Mouse (Mus musculus): ENCODE results near the gene Prr7.
"Not testable (repeated sequence)": the region's sequence is repeated elsewhere in the genome, so short reads cannot be mapped to it uniquely, and the experiment has no call there.

The Prr7 gene

DNA sequence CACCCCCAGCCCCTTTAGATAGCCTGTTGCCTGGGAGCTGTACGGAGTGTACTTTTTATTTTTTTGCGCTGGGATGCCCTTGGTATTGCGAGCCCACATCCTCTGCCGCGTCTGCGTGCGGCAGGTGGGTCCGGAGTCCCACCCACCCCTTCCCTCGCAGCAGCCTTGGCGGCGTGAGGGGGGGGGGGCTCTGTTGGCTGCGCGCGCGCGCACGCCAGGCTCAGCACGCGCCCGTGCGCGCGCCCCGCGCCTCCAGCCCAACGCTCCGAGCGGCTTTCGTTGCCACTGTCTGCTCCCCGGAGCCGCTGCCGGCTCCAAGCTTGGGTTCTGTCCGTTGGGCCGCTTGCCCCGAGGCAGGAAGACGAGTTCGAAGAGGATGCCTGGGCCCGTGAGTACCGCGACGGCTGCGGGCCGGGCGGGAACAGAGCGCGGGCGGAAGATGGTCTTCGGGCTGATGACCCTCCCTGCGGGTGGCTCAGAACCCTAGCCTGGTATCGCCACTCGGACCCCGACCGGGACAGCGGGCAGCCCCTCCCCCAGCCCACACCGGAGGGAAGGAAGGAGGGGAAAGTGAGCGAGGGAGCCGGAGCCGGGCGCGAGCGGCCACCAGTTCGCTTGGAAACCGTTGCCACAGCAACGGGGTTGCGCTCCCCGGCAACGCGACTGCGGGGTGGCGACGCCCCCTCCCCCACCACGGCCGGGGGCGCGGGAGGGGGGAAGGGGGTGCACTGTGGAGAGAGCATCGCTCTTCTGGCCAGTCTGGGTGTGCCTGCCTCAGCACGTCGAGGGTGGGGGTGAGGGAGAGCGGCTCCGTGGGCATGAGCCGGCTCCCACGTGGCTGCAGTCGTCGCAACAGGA is at the start of gene Prr7:
TSS of gene Prr7 (plus strand) at position 241 of the 858 bp plus-strand sequence.
- peak; percentile 67 to 83 for DNase-seq

DNA sequence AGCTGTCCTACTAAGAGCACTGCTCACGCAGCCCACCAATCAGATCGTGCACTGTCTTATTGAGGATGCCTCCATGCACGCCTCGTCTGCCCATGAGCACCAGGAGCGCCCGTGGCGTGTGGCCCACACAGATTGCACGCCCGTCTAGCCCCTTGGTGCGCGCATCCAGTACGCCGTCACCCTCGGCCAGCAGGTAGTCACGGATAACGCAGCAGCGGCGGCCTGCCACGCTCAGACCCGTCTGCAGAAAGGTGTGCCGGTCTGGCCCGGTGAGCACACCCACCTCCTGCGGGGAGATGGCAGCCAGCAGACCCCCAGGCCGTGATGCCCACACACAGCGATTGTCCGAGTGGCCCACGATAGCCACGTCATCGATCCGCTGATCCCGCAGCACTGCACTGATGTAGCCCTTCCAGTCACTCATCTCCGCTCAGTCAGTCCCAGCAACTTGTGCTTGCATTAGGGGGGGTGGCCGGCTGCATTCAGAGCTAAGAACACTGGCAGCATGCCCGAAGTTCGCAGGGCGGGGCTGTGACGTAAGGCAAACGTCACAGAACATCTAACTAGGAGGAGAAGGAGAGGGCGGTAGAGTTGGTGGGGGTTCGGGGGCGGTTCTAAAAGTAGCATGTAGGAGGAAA is 49.2 kb upstream of the Prr7 start, which contains the start of gene Pfn3:
TSS of gene Pfn3 (minus strand) at position 490 of the 638 bp plus-strand sequence.
- DNase-seq, result no peak

- peak; percentile 88 to 93 for DNase-seq
Measured at GRCm38 (mm10) chr13:55418004-55418403, 46.1 kb upstream of the Prr7 start.

DNA sequence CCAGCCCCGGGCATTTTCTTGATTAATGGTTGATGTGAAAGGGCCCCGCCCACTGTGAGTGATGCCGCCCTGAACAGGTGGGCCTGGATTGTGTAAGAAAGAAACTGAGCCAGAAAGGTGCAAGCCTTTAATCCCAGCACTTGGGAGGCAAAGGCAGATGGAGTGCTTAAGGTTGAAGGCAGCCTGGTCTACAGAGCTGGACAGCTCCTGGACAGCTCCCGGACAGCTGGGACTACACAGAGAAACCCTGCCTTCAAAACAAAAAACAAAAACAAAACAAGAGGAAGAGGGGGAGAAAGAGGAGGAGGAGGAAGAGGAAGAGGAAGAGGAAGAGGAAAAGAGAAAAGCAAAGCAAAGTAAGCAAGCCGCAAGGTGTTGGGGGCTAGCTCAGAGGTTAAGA is 44.9 kb upstream of the Prr7 start:
- DNase-seq, result no peak

GRCm38 (mm10) chr13:55420018-55420932 is 43.8 kb upstream of the Prr7 start:
- DNase-seq, result peak in 1 of 2 experiments; percentile 49

- DNase-seq, result peak; percentile 84 to 87
Measured at GRCm38 (mm10) chr13:55420933-55421800, 42.9 kb upstream of the Prr7 start.

DNA sequence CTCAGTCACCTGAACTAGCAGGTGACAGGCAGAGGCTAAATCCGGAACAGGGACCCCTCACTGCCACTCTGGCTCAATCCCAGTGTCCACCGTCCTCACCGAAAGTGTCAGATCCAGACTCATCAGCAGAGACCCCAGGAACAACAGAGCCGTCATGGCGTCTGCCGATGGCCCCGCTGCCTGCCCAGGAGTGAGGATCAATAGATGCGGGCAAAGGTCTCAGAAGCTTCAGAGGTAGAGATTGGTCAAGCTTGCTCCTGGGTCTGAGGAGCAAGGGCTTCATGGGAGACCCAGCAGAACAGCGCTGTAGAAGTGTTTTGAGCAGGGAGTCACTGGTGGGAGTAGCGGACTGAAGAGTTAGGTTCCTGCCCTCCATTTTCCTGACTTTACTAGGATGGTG is 37.5 kb upstream of the Prr7 start, which contains the start of gene F12:
TSS of gene F12 (minus strand) at position 181 of the 400 bp plus-strand sequence.
- DNase-seq, result no peak

DNA sequence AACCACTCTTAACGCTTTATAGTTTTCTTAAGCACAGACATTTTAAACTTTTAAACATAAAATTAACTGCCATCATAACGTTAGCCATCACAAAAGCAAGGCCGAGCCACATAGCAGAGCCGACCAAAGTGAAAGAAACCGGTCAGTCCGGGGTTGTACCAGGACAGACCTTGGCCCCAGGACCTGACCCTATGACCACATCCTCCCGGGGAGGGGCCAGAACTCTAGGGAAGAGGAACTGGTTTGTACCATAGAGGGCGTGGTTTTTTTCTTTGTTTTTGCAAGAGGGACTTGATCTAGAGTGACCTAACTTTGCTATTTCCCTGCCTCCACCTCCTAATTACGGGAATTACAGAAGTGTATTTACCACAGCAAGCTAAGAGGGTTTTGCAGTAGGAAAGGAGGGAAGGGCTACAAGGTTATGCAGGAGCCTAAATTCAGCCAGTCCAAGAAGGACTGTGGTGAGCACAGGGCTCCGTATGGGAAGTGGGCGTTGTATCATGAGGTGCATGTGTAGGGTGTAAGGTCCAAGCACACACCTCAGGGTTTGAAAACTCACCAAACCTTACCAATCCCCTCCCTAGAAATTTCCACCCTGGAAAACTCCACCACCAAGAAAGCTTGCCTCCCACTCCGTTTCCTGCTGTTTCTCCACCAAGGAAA is 34.7 kb upstream of the Prr7 start:
- no peak for DNase-seq

DNA sequence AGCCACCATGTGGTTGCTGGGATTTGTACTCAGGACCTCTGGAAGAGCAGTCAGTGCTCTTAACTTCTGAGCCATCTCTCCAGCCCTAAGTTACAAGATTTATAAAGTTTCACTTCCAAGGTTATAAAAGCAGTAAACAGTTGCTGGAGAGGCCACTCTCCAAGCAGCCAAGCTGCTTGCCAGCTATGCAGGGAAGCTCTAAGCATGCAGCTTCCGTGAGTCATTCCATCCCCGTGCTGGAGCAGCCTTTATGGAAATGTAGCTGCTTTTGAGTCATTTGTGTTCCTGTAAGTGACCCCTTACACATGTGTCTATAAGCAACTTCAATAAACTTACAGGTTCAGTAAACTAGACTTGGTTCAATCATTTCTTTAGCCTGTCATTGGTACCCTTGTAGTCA is 33.5 kb upstream of the Prr7 start:
- no peak for DNase-seq

DNA sequence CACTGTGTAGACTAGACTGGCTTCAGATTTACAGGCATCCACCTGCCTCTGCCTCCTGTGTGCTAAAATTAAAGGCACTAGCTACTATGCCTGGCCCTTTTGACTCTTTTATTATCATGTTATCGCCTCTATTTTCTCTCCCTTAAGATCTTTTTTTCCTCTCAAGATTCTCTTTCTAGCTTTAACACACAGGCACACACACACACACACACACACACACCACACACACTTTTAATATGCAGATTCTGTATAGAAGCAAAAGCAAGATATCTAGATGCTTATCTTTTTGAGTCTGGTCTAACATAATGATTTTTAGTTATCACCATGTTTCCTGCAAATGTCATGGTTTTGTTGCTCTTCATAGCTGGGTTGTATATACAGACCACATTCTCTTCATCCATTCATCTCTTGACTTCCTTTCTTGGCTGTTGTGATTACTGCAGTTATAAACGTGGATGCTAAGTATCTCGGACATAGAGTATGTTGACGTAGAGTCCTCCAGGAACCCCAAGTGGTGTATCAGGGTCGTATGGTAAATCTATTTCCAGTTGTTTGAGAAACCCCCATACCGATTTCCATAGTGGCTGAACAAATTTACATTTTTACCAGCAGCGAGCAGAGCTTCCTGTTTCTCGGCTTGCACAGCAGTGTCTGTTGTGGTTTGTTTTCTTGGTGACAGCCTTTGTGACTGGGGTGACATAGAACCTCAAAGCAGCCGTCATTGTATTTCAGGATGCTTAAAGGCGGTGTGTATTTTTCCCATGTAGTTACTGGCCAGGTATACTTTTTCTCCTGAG is 32.0 kb upstream of the Prr7 start:
- peak; percentile 58 to 71 for DNase-seq

GRCm38 (mm10) chr13:55437111-55437629 is 26.9 kb upstream of the Prr7 start:
- not testable (repeated sequence) for DNase-seq

GRCm38 (mm10) chr13:55443799-55444285 is 20.2 kb upstream of the Prr7 start:
- DNase-seq, result no peak

DNA sequence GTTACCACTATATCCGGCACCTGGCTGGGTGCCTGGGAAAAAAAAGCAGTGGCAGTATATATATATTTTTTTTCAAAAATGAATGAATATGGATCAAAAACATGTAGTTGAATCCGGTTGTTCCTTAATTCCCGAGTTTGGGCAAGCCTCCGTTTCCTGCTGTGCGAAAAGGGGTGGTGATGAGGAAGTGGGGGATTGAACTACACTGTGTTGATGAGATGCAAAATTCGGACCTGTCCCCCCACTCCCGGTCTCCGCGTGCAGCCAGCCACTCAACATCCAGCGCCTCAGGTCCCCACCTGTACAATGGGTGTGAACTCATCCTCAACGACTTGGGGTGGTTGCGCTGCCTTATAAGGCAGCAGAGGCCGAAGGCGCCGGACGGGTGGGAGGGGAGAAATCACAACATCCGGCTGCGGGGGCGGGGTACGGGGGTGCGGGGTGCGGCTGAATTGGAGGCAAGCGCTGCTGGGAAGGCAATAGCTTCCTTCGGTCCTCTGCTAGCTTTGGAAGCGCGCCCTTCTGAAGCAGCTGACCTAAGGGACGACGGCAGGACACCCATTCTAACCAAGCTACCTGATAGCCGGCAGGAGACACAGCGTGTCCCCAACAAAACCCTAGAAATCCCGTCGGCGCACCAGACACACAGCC is 19.7 kb upstream of the Prr7 start:
- peak in 1 of 2 experiments; percentile 88 for DNase-seq

GRCm38 (mm10) chr13:55444937-55445315 is 19.1 kb upstream of the Prr7 start, which contains the start of gene Grk6:
Gene Grk6, plus strand, starts transcription at chr13:55445072.
- DNase-seq, result peak; percentile 99 to 100

DNA sequence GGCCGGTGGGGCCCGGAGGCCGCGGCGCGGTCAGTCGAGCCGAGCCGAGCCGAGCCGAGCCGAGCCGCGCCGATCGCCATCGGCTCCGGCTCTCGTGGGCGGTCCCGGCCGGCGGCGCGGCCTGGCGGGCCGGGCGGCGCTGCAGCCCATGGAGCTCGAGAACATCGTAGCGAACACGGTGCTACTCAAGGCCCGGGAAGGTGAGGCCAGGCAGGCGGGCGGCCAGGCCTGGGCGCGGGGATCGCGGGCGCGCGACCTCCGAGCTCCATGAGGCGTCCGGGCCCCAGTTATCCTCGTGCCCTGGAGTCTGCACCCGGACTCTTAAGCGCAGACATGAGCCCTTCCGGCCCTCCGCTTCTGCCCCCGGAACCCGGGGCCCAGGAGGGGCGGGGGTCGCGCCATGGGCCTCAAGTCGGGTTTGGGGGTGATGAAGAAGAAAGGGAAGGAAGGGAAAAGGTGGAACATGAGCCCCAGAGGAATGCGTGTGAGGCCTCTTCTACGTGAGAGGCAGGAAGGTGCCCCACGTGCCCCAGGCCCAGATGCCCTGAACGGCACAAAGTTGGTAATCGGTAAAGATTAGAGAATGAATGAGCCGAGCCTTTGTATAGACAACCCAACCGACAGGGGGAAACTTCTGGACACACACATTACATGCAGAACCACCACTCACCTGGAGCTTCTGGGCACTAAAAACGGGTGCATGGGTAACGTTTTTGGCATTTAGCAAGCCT is 18.5 kb upstream of the Prr7 start:
- peak; percentile 61 to 72 for DNase-seq

DNA sequence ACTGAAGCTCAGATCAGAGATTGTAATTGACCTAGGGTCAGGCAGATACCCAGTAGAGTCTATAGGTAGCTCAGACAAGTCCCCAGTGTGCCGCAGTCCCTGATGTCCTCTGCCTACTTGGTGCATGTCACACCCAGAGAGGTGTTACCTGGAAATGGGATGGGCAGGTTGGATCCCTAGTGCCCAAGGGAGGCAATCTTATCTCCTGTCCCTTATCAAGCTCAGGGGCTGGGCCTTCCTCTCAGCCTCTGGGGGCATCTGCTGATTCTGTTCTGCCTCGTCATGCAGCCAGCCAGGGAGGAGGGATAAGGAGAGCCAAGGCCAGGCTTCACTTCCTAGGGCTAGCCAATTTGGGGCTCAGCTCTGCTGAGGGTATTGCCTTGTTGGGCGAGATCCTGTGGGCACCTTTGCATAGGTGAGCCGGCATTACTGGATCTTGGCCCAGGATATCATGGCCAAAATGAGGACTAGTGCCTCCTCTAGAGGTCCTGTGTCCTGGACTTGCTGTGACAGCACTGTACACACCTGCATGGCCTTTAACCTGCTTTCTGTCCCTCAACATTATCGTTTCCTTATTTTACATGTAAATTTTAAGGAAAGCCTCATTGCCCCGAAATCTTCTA is 17.5 kb upstream of the Prr7 start:
- DNase-seq, result peak in 1 of 2 experiments; percentile 45

GRCm38 (mm10) chr13:55447543-55447943 is 16.5 kb upstream of the Prr7 start:
- peak; percentile 69 to 83 for DNase-seq

DNA sequence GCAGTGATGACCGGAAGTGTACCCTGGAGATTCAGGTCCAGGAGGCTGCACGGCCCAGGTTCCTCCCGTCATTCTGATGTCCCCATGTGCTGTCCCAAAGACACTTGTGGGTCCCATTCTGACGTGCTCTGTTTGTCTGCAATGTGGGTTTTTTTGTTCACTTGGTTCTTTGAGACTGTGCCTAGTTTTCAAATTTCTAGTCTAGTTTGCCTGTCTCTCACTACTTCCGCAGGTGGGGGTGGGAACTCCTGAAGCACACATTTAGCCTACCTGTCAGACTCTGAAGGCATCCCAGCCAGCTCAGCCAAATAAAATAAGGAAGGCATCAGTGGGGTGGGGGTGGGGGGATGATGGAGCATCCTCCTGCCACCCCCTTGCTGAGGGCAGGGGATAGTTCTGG is 15.9 kb upstream of the Prr7 start:
- no peak for DNase-seq

All from thymus, postnatal 36 days (tissue).